Mouse (Mus musculus) fibroblast of lung, adult 2 months (primary cell): ENCODE measurements at regions not wholly inside any gene's neighbourhood (a gene's known extent, or its start where the extent isn't known, plus 50 kb on each side); places are given as distances from the start of the nearest gene placed in this dataset.
"Not testable (repeated sequence)": the region's sequence is repeated elsewhere in the genome, so short reads cannot be mapped to it uniquely, and the experiment has no call there.

ENCODE experiments used
- DNase-seq: peaks from one replicate; pipeline ENCODE4 v3.0.0-alpha.2; 2011; ENCODE audit warnings: low read depth

DNA sequence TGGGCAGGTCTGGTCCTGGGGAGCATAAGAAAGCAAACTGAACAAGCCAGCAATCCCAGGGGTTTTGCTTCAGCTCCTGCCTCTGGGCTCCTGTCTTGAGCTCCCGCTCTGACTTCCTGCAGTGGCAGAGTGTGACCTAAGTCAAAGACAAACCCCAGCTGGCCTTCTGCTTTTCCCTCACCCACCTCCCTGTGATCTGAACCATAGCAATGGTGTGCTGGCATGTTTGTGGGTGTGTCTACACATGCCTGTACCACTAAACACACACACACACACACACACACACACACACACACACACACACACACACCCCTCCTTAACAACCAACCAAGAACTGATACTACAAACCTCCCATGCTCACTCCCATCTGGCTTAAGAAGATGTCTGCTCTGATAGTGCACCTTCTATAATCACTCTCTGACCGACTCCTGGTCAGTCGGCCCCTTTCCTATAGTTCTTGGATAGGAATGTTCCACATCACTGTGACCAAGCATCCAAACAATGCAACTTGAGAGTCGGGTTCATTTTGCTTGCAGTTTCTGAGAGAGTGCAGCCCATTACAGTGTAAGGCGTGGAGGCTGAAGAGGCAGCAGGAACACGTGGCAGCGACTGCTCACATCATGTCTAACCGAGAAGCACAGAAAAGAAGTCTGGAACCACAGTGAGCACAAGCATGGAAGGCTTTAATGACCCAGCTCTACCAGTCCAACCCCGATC is 134.4 kb downstream of the Tcp10c start:
- no peak for DNase-seq

- DNase-seq, result not testable (repeated sequence)
Measured at GRCm38 (mm10) chr17:13492239-13492638, 137.9 kb downstream of the Tcp10c start.

- not testable (repeated sequence) for DNase-seq
Measured at GRCm38 (mm10) chr17:13492649-13493277, 138.4 kb downstream of the Tcp10c start.

DNA sequence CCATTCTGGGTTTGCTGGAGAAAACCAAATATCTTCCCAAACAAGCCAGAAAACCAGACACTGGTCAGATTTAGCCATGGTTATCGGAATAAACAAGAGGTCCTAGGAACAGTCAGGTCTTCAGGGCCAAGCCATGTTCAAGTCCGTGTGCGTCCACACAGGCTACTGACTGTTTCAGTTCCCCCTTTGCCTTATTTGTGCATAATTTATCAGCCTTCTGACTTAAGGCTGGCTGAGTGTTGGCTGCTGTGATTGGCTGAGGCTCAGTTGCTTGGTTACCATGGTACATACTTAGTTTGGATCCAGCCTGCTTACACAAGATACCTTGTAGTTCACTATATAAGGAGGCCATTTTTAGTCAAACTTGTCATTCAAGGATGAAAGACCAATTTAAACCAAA is 139.5 kb downstream of the Tcp10c start:
- DNase-seq, result not testable (repeated sequence)

GRCm38 (mm10) chr17:13494475-13494874 is 140.1 kb downstream of the Tcp10c start:
- not testable (repeated sequence) for DNase-seq

DNA sequence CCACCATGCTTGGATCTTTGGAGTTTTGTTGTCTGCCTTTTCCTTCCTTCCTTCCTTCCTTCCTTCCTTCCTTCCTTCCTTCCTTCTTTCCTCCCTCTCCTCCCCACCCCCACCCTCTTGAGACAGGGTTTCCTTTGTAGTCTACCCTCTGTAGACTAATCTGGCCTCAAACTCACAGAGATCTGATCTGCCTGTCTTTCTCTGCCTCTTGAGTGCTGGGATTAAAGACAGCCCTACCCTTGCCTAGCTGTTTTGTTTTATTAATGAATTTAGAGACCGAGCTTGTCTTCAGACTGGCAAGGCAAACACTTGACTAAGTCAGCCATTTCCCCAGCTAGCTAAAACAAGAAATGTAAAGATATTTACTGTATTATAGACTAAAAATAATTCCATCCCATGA is 150.0 kb downstream of the Tcp10c start:
- DNase-seq, result not testable (repeated sequence)

DNA sequence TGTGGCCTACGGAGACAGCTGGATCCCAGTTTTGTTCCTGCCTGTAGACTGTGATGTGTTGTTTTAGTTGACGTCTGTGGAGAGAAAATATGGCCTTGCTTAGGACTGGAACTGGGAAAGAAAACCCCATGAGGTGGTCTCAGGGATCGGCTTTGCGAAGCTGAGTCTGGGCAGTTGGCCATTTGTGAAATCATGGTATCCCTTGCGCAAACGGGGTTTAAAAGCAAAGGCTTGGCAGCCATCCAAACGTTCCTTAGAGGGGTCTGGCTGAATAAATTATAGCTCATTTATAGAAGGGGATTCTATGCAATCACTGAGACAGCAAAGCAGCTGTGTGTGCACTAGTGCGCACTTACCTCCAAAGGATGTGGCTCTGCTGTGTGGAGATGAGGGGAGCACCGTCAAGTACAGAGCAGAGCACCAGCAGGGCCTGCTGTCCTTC is 150.5 kb downstream of the Tcp10c start:
- DNase-seq, result not testable (repeated sequence)

DNA sequence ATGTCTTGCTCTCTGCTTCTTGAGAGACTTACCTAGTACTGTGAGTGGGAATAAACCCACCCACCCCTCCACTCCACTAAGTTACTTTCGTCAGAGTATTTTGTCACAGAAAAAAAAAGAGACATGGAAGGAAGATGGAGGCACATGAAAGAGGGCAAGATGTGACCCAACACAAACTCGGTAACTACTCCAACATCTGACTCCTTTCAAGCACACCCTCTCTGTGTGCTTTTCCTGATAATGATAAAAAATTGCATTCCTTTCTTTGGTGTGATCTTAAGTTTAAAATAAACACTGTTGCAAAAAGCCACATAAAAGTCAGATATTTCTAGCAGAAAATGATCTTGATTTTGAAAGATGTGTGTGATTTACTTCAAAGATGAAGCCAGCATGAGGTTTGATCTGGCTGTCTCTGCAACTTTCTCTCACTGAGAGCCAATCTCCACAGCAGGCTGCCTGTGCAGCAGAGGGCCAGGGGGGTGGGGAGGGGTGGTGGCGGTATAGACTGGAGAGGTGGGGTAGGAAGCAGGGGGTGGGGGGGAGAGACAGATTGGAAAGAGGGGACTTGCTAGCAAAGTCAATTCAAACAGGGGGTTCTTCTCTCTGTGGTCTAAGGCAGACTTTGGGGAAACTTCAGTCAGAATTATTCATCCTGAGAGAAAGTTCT is 153.2 kb downstream of the Tcp10c start:
- not testable (repeated sequence) for DNase-seq

DNA sequence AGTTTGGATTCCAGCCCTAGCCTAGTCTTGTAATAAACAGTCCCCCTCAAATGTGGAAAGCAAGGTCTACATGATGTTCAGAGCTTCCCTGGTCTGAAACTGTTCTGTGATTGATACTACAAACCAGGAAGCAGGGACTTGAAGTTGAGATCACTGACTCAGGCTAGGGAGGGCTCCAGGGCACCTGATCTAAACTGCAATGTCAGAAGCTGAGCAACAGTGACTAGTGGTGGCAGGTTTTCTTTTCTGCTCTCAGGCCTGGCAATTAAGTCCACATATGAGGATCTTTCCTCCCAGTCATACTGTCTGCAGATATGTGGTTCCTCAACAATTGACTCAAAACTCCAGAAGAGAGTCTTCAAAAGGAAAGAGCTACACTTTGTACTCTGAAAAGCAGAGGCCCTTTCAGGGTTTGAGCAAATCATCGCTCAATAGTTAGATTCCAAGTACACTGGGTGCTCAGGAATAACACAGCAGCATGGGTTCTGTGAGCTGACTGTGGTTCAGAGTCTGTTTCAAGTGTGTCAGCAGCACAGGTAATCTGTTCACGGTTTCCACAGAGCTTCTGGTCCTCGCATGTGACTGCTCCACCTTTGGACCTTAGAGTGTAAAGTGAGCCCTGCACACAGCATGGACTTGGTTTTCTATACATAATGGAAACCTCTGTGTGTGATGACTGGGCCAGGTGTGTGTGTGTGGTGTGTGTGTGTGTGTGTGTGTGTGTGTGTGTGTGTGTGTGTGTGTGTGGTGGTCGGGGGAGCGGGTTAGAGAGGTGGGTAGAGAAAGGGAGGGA is 165.2 kb downstream of the Tcp10c start:
- not testable (repeated sequence) for DNase-seq

- not testable (repeated sequence) for DNase-seq
Measured at GRCm38 (mm10) chr17:13532579-13532978, 178.2 kb downstream of the Tcp10c start.

- no peak for DNase-seq
Measured at GRCm38 (mm10) chr17:13540446-13541241, 186.3 kb downstream of the Tcp10c start.

GRCm38 (mm10) chr17:13541249-13541648 is 186.9 kb downstream of the Tcp10c start:
- DNase-seq, result no peak

DNA sequence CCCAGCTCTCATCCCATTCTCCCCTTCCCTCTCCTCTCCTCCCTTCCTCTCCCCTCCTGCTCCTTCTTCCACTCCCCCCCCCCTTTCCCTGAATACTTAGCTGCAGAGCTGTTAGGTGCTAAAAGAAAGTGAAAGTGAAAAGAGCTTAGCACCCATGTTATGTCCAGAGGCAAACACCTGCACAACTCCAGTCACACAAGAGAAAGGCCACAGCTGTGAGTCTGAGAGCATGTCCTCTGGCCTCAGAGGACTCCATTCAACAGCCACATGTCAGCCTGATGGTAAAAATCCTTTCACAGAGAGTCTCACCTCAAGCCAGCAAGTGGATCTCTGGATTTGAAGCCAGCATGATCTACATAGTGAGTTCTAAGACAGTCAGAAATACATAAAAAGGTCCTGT is 187.9 kb downstream of the Tcp10c start:
- no peak for DNase-seq

GRCm38 (mm10) chr17:13542856-13543255 is 188.5 kb downstream of the Tcp10c start:
- DNase-seq, result no peak

DNA sequence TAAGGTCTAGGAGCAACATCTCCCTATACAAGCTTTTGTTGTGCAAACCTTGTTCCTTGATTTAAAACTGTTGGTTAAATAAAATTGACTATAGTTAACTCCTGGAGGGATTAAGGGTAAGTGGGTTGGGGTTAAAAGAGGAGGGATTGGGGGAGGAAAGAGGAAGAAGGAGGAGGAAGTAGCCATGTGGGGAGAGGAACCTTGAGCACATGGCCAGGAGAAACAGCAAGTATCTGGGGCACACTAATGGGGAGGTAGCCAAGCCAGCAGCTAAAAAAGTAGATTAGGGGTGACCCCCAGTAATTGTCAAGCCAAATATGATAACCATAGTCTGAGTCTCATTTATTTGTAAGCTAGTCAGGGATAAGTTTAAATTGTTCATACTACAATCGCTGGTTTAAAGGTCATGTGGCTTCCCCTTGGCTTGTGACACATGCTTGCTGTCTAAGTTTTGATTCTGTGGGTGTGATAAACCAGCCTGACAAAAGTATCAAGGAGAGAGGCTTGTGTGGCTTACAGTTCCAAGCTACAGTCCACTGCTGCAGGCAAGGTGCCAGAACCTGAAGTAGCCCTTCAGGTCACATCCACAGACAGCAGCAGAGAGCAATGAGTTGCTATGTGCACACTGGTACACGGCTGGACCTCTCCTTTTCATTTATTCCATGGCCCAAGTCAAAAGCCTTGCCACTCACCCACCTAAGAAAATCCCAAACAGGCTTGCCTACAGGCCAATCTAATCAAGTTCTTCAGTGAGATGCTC is 189.8 kb downstream of the Tcp10c start:
- DNase-seq, result no peak

DNA sequence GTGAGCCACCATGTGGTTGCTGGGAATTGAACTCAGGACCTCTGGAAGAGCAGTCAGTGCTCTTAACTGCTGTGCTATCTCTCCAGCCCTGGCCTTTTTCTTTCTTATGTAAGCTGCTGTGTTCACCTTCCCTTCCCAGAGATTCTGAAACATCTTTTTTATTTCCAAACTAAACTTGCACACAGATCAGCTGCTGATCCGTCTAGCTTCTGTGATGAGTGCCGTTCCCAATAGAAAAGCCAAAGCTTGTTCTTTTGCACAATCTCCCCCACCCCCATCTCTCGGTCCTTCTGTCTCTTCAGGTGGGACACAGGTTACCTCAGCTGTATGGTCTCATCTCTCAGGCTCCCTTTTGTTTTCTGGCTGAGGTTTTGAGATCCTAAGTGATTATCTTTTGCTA is 191.9 kb downstream of the Tcp10c start:
- DNase-seq, result no peak

DNA sequence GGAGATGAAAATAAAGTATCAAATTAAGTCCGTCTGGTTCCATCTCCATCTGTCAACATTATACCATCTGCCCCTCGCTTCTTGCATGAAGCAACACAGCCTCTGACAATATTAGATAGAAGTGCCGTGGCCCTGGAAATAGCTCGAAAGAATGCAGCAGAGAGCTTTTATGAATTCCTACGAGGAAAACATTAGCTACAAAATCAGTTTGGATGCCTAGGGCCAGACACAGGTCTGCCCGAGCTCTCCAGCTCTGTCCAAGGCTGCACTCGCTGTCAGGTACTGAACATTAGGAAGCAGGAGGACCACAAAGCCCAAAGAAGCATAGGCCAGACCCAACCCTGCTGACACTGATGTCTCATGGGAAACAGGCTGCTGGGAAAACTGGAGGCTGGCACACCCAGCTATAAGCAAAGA is 192.3 kb downstream of the Tcp10c start:
- no peak for DNase-seq

DNA sequence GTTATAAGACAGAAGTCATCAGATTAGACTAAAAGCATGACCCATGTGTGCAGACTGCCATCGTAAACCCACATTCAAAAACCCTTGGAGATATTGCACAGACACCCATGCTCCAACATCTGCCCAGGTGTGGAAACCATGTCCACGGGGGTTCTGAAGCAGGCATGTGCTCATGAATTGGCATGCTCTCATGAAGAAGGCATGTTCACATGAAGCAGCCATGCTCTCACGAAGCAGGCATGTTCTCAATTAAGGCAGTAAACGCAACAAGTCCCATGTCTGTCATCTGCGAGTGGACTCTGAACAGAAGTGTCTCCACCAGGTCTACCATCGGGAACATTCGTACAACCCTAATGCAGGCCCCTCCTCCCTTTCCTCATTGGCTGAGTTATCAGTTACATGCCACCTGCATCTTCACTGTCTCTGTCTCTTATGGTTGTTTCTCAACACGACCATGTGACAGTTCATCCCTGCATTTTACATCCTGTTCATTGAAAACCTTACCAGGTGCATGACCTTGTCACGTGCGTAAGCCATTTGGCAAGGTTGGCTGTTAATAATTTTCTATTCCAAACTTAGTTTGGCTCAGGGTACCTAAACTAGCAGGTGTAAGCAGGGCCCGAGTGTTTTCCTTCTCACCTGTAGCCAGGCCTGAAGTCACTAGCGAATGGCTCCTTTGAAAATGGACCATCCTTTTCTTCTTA is 193.4 kb downstream of the Tcp10c start:
- DNase-seq, result no peak

- DNase-seq, result no peak
Measured at GRCm38 (mm10) chr17:13549975-13550895, 195.9 kb downstream of the Tcp10c start.
